Mouse (Mus musculus) brown adipose tissue, adult 24 weeks (tissue): ENCODE measurements around the gene Thegl. TPM values are rescaled to one million over a fixed set of nuclear protein-coding genes. Genes with fewer than 3 reads are reported as not detected.
A peak's percentile ranks its signal among the peaks of the same experiment; 100 is the strongest.

Experiments
- H3K27ac ChIP-seq: fragments of 200-500 bp; replicated peaks from 2 replicates; pipeline ENCODE4 v1.5.1; 2012; ENCODE audit warnings: low read depth, mild to moderate bottlenecking, low read length
- H3K4me1 ChIP-seq: fragments of 200-500 bp; 2 replicates; pipeline ENCODE4 v1.6.1; 2012; ENCODE audit warnings: low read length, mixed read lengths; ENCODE audit not compliant: control insufficient read depth, insufficient read depth, insufficient read length
- H3K4me3 ChIP-seq: fragments of 200-500 bp; 2 replicates; pipeline ENCODE4 v1.5.1; 2012; ENCODE audit warnings: low read depth, mild to moderate bottlenecking, low read length, moderate library complexity; ENCODE audit not compliant: insufficient read depth
- polyA plus RNA-seq: library from polyadenylated mRNA; stranded (reverse); fragments of >200 nt; gene quantifications from 2 replicates; pipeline ENCODE4 v1.2.4, GENCODE M21; 2012; ENCODE audit not compliant: missing spikeins, insufficient read depth, insufficient read length

The Thegl gene
- polyA plus RNA-seq, 1 experiment, result not detected

- no peaks in the 10 kb centered on the region for H3K4me1 ChIP-seq
Observed at GRCm38 (mm10) chr5:77074914-77075313, 59.1 kb downstream of the Thegl start.

GRCm38 (mm10) chr5:77075951-77076350, 60.1 kb downstream of the Thegl start:
- no peak overlapping the region for H3K27ac ChIP-seq
- no peak overlapping the region for H3K4me3 ChIP-seq
- H3K4me1 ChIP-seq, result no peaks in the 10 kb centered on the region

More at GRCm38 (mm10) chr5:77074914-77075313, 59.1 kb downstream of the Thegl start:
- H3K4me3 ChIP-seq, result no peak overlapping the region
- no peak overlapping the region for H3K27ac ChIP-seq

GRCm38 (mm10) chr5:77080761-77081160, 64.9 kb downstream of the Thegl start:
- Histone ChIP-seq H3K4me1 (no peaks in the 10 kb centered on the region), H3K4me3 (no peak overlapping the region), H3K27ac (no peak overlapping the region)

- no peak overlapping the region for H3K27ac ChIP-seq
- H3K4me3 ChIP-seq, result no peak overlapping the region
- no peaks in the 10 kb centered on the region for H3K4me1 ChIP-seq
Observed at GRCm38 (mm10) chr5:77082735-77083134, 66.9 kb downstream of the Thegl start.

GRCm38 (mm10) chr5:77084418-77084817, 68.6 kb downstream of the Thegl start:
- Histone ChIP-seq H3K4me3 (no peak overlapping the region), H3K4me1 (no peaks in the 10 kb centered on the region), H3K27ac (no peak overlapping the region)

GRCm38 (mm10) chr5:77085753-77086450, 70.1 kb downstream of the Thegl start:
- H3K4me1 ChIP-seq, result no peaks in the 10 kb centered on the region
- no peak overlapping the region for H3K4me3 ChIP-seq
- no peak overlapping the region for H3K27ac ChIP-seq

GRCm38 (mm10) chr5:77086541-77086940, 70.7 kb downstream of the Thegl start:
- Histone ChIP-seq H3K4me1 (no peaks in the 10 kb centered on the region), H3K27ac (no peak overlapping the region), H3K4me3 (no peak overlapping the region)

- H3K4me1 ChIP-seq, result 0 out of 2 replicates have a peak, but pooled peaks cover 2% of the 10 kb centered on the region
- no peak overlapping the region for H3K4me3 ChIP-seq
- no peak overlapping the region for H3K27ac ChIP-seq
Observed at GRCm38 (mm10) chr5:77087122-77087521, 71.3 kb downstream of the Thegl start.

- Histone ChIP-seq H3K4me3 (no peak overlapping the region), H3K27ac (no peak overlapping the region), H3K4me1 (0 out of 2 replicates have a peak, but pooled peaks cover 4% of the 10 kb centered on the region)
Observed at GRCm38 (mm10) chr5:77089294-77089693, 73.5 kb downstream of the Thegl start.

- no peak overlapping the region for H3K4me3 ChIP-seq
- no peak overlapping the region for H3K27ac ChIP-seq
- 0 out of 2 replicates have a peak, but pooled peaks cover 4% of the 10 kb centered on the region for H3K4me1 ChIP-seq
Observed at GRCm38 (mm10) chr5:77089901-77090300, 74.1 kb downstream of the Thegl start.

GRCm38 (mm10) chr5:77090521-77091096, 74.8 kb downstream of the Thegl start:
- H3K27ac ChIP-seq, result no peak overlapping the region
- no peak overlapping the region for H3K4me3 ChIP-seq
- 0 out of 2 replicates have a peak, but pooled peaks cover 4% of the 10 kb centered on the region for H3K4me1 ChIP-seq

- Histone ChIP-seq H3K27ac (no peak overlapping the region), H3K4me1 (0 out of 2 replicates have a peak, but pooled peaks cover 4% of the 10 kb centered on the region)
Observed at GRCm38 (mm10) chr5:77091923-77092322, 76.1 kb downstream of the Thegl start.

GRCm38 (mm10) chr5:77092531-77092930, 76.7 kb downstream of the Thegl start:
- H3K27ac ChIP-seq, result no peak overlapping the region
- peaks cover 6% of the 10 kb centered on the region; the same call in 1 of the 2 replicates for H3K4me1 ChIP-seq
- peak overlapping the region; percentile 17; the same call in 1 of the 2 replicates for H3K4me3 ChIP-seq

More at GRCm38 (mm10) chr5:77091923-77092322, 76.1 kb downstream of the Thegl start:
- no peak overlapping the region for H3K4me3 ChIP-seq

- Histone ChIP-seq H3K4me3 (peak overlapping the region; percentile 74), H3K27ac (no peak overlapping the region), H3K4me1 (peaks cover 6% of the 10 kb centered on the region; the same call in 1 of the 2 replicates)
Observed at GRCm38 (mm10) chr5:77093961-77094360, 78.1 kb downstream of the Thegl start.

GRCm38 (mm10) chr5:77094510-77095491, 79.0 kb downstream of the Thegl start:
- Histone ChIP-seq H3K27ac (peak overlapping the region; percentile 61), H3K4me1 (peaks cover 10% of the 10 kb centered on the region), H3K4me3 (peak overlapping the region; percentile 74)
